Mouse (Mus musculus): Measurements from ENCODE around the gene Plekho1. TPM values are rescaled to one million over a fixed set of nuclear protein-coding genes. Genes with fewer than 3 reads are reported as not detected.
A peak's percentile ranks its signal among the peaks of the same experiment; 100 is the strongest.

Gene Plekho1
- total and polyA plus RNA-seq, 3 experiments, result 22.3 to 24.6 (median 23.4) TPM

DNA sequence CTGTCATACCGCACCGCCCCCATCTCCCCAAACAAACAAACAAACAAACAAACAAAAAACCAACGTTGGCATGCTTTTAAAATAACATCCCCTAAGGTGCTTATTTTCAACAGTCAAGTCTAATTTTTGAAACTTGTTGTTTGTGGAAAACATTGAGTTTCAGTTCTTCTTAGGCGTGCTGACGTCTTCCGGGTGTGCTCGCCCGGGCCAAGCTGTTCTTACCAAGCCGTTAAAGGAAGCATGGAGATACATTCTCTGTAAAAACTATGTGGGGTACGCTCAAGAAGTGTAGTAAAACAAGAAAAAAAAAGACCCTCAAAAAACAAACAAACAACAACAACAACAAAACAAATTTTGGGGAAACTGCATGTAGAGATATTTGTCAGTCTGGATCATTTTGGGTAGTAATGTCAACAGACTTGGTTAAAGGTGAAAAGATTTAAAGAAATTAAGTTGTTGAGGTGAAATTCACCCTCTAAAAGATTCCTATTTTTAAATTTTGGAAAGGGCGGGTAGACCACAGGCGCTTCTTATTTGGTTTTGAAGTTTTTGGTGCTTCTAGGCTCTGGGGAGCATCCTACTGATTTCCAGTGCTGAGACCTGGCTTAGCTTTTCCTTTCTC is 23.4 kb downstream of the Plekho1 start:
- H3K9ac ChIP-seq (ENCODE audit: insufficient read depth, low read depth), result peak overlapping the region; percentile 56
- in situ Hi-C loops (cut with MboI; ENCODE audit: low pct_ligation_motif_present, low pct_unique_long_range_greater_than_20kb, low sequenced_read_pairs), result no loop called here
- TF ChIP-seq RAD21 (IDR thresholded peaks at IDR 0.05; ENCODE audit: low read depth, low read length) (no peak), JUND (conservative IDR thresholded peaks at IDR 0.05; ENCODE audit: low read depth, low read length) (0 out of 2 replicates have a peak, but pooled peaks have one; percentile 26), CHD2 (IDR thresholded peaks at IDR 0.05; ENCODE audit: low read length) (no peak), GABPA (IDR thresholded peaks at IDR 0.05; ENCODE audit: insufficient replicate concordance, low read depth, low read length) (no peak), JUN (IDR thresholded peaks at IDR 0.05; ENCODE audit: insufficient read depth, low read depth, low read length) (no peak), CHD1 (IDR thresholded peaks at IDR 0.05; ENCODE audit: low read depth, low read length) (peak; percentile 91), IRF4 (IDR thresholded peaks at IDR 0.05; ENCODE audit: low read depth, low read length) (peak; percentile 96), ZMIZ1 (IDR thresholded peaks at IDR 0.05; ENCODE audit: low read depth, low read length) (no peak), PAX5 (IDR thresholded peaks at IDR 0.05; ENCODE audit: low read length) (no peak), NRF1 (IDR thresholded peaks at IDR 0.05; ENCODE audit: low read depth, low read length) (no peak), ZC3H11A (IDR thresholded peaks at IDR 0.05; ENCODE audit: low read depth, low read length) (no peak), ZNF384 (IDR thresholded peaks at IDR 0.05; ENCODE audit: low read depth, low read length) (no peak), POLR2A (IDR thresholded peaks at IDR 0.05; ENCODE audit: low read depth, low read length) (peak; percentile 20; the same call in 1 of the 2 replicates), HCFC1 (IDR thresholded peaks at IDR 0.05; ENCODE audit: low read depth, low read length) (no peak), BHLHE40 (IDR thresholded peaks at IDR 0.05; ENCODE audit: low read depth, low read length) (peak; percentile 92), ETS1 (conservative IDR thresholded peaks at IDR 0.05; ENCODE audit: low read depth, low read length) (peak; percentile 57), SIN3A (IDR thresholded peaks at IDR 0.05; ENCODE audit: low read length) (peak; percentile 54; the same call in 1 of the 2 replicates), ELF1 (IDR thresholded peaks at IDR 0.05; ENCODE audit: low read depth, low read length) (peak; percentile 87), MYC (IDR thresholded peaks at IDR 0.05; ENCODE audit: low read depth, low read length) (peak; percentile 76; the same call in 1 of the 2 replicates), E2F4 (IDR thresholded peaks at IDR 0.05; ENCODE audit: insufficient replicate concordance, low read depth, low read length) (no peak), RCOR1 (conservative IDR thresholded peaks at IDR 0.05; ENCODE audit: low read depth, low read length) (no peak), POLR2AphosphoS2 (IDR thresholded peaks at IDR 0.05; ENCODE audit: low read depth, low read length) (no peak), TCF12 (IDR thresholded peaks at IDR 0.05; ENCODE audit: low read depth, low read length) (peak; percentile 52; the same call in 1 of the 2 replicates), KAT2A (IDR thresholded peaks at IDR 0.05; ENCODE audit: insufficient replicate concordance, low read length) (no peak), TBP (conservative IDR thresholded peaks at IDR 0.05; ENCODE audit: low read depth, low read length) (0 out of 2 replicates have a peak, but pooled peaks have one; percentile 23), MAX (IDR thresholded peaks at IDR 0.05; ENCODE audit: low read length) (no peak), EP300 (IDR thresholded peaks at IDR 0.05; ENCODE audit: low read length) (peak; percentile 89), MXI1 (IDR thresholded peaks at IDR 0.05; ENCODE audit: low read depth, low read length) (peak; percentile 38), USF1 (IDR thresholded peaks at IDR 0.05; ENCODE audit: low read depth, low read length) (no peak), MEF2A (IDR thresholded peaks at IDR 0.05; ENCODE audit: borderline replicate concordance, low read depth, low read length) (0 out of 2 replicates have a peak, but pooled peaks have one; percentile 9)
- dilution Hi-C loops (cut with MboI; ENCODE audit: extremely low pct_ligation_motif_present, extremely low pct_unique_long_range_greater_than_20kb, low sequenced_read_pairs), result no loop called here
- no peaks in the 10 kb centered on the region for H3K27me3 ChIP-seq (replicated peaks)
- DNase-seq (ENCODE audit: extremely low read depth), result peak; percentile 76
- no peaks in the 10 kb centered on the region for H3K36me3 ChIP-seq (replicated peaks in 1 of 2; ENCODE audit: control insufficient read depth in 1 of 2, insufficient read depth in 1 of 2, low read length in 1 of 2)
- H3K4me1 ChIP-seq (ENCODE audit: control insufficient read depth in 1 of 2, insufficient read depth in 2 of 2), result peaks cover 6 to 50% of the 10 kb centered on the region in 2 experiments
- H3K79me2 ChIP-seq (replicated peaks; ENCODE audit: control insufficient read depth, extremely low read depth, insufficient read depth, poor library complexity, severe bottlenecking), result no peaks in the 10 kb centered on the region; the same call in 1 of the 2 replicates
- peak overlapping the region in 1 of 3 experiments; percentile 8 for H3K4me3 ChIP-seq (replicated peaks in 1 of 3; ENCODE audit: low read depth in 2 of 3, low read length in 2 of 3, poor library complexity in 1 of 3)
- H3K27ac ChIP-seq (ENCODE audit: insufficient read depth, low read depth), result peak overlapping the region; percentile 53; the same call in 1 of the 2 replicates
- peak overlapping the region; percentile 63; the same call in 1 of the 2 replicates for H3K4me2 ChIP-seq (ENCODE audit: insufficient read depth, low read depth, poor library complexity, severe bottlenecking)
- H3K9me3 ChIP-seq (replicated peaks; ENCODE audit: low read length), result no peaks in the 10 kb centered on the region

Data from CH12.LX (cell line).